Mouse (Mus musculus): ENCODE measurements at regions not wholly inside any gene's neighbourhood (a gene's known extent, or its start where the extent isn't known, plus 50 kb on each side); places are given as distances from the start of the nearest gene placed in this dataset.

DNA sequence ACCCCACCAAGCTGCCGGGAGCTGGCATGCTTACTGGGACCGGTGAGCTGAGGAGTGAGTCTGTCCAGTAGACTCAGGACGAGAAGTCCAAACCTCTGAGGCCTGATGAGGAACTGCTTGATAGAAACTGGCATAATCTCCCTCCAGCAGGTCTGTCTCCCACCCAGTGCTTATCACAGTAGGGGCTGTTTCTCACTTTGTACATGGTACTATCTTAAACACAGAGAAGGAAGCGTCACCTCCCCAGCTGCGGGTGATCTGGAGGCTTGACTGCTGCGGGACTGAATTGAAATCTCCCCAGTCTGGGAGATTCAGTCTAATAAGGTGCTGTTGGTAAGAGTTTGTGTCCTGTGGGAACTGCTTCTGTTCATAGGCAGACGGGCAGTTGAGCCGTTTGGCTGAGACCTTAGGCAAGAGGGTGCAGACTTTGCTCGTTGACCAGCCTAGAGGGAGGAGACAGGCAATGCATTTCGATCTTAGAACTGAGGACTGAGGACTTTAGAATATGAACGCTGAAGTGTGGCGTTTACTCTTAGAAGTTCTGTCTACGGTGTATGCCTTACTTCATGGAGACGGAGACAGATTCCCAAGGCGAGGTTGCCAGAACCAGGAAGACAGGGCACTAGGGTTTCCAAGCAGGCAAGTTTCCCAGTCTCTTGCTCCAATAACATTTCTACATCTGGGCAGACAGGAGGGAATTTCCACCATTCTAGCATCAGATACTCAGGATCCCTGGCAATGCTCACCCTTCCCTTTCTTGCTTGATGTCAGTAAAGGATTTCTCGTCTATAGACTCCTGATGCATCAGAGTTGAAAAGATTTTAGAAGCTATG lies 69.5 kb upstream of the Picalm start:
- H3K4me3 ChIP-seq (ENCODE audit: insufficient read depth, poor library complexity, severe bottlenecking) = no peak overlapping the region
- no peak for TF ChIP-seq CTCF (IDR thresholded peaks at IDR 0.05; ENCODE audit: control insufficient read depth, insufficient read depth, insufficient read length)
- no peak for TF ChIP-seq MYOD1 (IDR thresholded peaks at IDR 0.05; ENCODE audit: control insufficient read depth, insufficient read length, low read depth)
- TF ChIP-seq USF1 (IDR thresholded peaks at IDR 0.05; ENCODE audit: low read depth) = no peak
- no peaks in the 10 kb centered on the region for H3K27me3 ChIP-seq (ENCODE audit: control insufficient read depth, insufficient read depth, insufficient read length)
- no peaks in the 10 kb centered on the region for H3K36me3 ChIP-seq (ENCODE audit: control insufficient read depth, insufficient read depth)
- H3K79me3 ChIP-seq (ENCODE audit: low read depth) = no peaks in the 10 kb centered on the region
- no peaks in the 10 kb centered on the region for H3K79me2 ChIP-seq (ENCODE audit: control insufficient read depth, insufficient read depth)
- H3ac ChIP-seq (ENCODE audit: control insufficient read depth, insufficient read length, low read depth) = no peak overlapping the region

DNA sequence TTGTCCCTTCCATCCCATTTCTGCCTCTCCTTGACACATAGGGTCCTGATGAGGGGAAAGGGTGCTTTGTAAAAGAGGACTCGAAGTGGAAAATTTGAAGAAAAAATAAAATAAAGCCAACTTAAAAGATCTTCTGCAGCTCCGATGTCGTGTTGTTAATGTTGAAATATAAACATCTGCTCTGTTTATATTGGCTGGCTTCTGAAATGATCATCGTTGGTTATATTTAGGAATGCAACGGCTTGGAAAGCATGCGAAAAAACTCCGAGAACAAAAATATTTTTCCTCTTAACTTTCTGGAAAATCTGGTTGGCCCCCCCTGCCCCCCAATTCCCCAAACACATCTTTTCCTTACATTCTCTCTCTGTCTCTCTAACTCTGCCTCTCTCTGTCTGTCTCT lies 68.3 kb upstream of the Picalm start:
- TF ChIP-seq MYOD1 (IDR thresholded peaks at IDR 0.05; ENCODE audit: control insufficient read depth, insufficient read length, low read depth) (no peak), CTCF (IDR thresholded peaks at IDR 0.05; ENCODE audit: control insufficient read depth, insufficient read depth, insufficient read length) (no peak), FOSL1 (IDR thresholded peaks at IDR 0.05; ENCODE audit: insufficient read depth, low read length, poor library complexity, severe bottlenecking) (no peak), USF1 (IDR thresholded peaks at IDR 0.05; ENCODE audit: low read depth) (no peak), MYOG (IDR thresholded peaks at IDR 0.05; ENCODE audit: control insufficient read depth, extremely low read depth, insufficient read length) (no peak), MAX (IDR thresholded peaks at IDR 0.05) (no peak), CEBPB (IDR thresholded peaks at IDR 0.05; ENCODE audit: low read depth) (no peak)
- no peaks in the 10 kb centered on the region for H3K36me3 ChIP-seq (ENCODE audit: control insufficient read depth, insufficient read depth)
- no peak overlapping the region for H3K4me3 ChIP-seq (ENCODE audit: insufficient read depth, poor library complexity, severe bottlenecking)

DNA sequence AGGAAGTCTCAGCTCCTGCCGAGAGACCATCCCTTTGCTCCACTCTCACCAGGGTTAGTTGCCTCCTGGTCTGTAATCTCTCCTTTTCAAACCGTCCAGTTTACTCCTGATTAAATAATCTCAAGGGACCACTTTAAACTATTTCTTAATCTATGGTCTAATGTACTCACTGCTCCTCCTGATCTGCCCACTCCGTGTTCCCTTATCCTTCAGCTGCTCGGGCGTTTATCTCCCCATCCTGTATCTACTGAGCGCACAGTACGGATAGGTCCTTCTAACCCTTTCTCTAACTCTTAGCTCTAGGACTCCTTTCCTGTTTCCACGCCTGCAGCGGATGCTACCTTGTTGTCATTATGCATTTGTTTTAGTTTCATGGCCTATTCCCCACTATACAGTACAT lies 67.1 kb upstream of the Picalm start:
- H3K36me3 ChIP-seq (ENCODE audit: control insufficient read depth, insufficient read depth) = no peaks in the 10 kb centered on the region
- H3K79me2 ChIP-seq (ENCODE audit: control insufficient read depth, insufficient read depth) = no peaks in the 10 kb centered on the region
- H3K79me3 ChIP-seq (ENCODE audit: low read depth) = no peaks in the 10 kb centered on the region
- TF ChIP-seq FOSL1 (IDR thresholded peaks at IDR 0.05; ENCODE audit: insufficient read depth, low read length, poor library complexity, severe bottlenecking) (no peak), CEBPB (IDR thresholded peaks at IDR 0.05; ENCODE audit: low read depth) (no peak), MYOD1 (IDR thresholded peaks at IDR 0.05; ENCODE audit: control insufficient read depth, insufficient read length, low read depth) (no peak), MAX (IDR thresholded peaks at IDR 0.05) (no peak), CTCF (IDR thresholded peaks at IDR 0.05; ENCODE audit: control insufficient read depth, insufficient read depth, insufficient read length) (no peak), USF1 (IDR thresholded peaks at IDR 0.05; ENCODE audit: low read depth) (no peak), MYOG (IDR thresholded peaks at IDR 0.05; ENCODE audit: control insufficient read depth, extremely low read depth, insufficient read length) (no peak)
- no peak overlapping the region for H3K4me3 ChIP-seq (ENCODE audit: insufficient read depth, poor library complexity, severe bottlenecking)
- no peak overlapping the region for H3ac ChIP-seq (ENCODE audit: control insufficient read depth, insufficient read length, low read depth)
- no peaks in the 10 kb centered on the region for H3K27me3 ChIP-seq (ENCODE audit: control insufficient read depth, insufficient read depth, insufficient read length)

More for the DNA sequence above, 68.3 kb upstream of the Picalm start:
- Histone ChIP-seq H3ac (ENCODE audit: control insufficient read depth, insufficient read length, low read depth) (no peak overlapping the region), H3K27me3 (ENCODE audit: control insufficient read depth, insufficient read depth, insufficient read length) (no peaks in the 10 kb centered on the region), H3K79me3 (ENCODE audit: low read depth) (no peaks in the 10 kb centered on the region), H3K79me2 (ENCODE audit: control insufficient read depth, insufficient read depth) (no peaks in the 10 kb centered on the region)

DNA sequence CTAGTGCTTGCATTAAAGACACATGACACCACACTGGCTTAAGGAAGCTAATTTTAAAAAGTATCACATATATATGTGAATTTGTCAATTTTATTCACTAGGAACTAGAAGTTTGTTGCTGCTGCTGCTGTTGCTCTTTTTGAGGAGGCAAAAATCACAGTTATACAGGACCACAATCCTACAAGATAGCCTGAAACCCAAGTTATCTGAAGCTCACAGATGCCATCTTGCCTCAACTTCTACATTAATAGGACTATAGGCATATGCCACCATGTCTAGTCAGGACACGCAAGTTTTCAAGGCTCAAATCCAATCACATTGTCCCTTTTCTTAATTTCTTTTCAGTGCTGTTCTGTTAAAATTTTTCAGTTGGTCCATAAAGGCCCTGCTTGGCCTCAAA lies 65.8 kb upstream of the Picalm start:
- Histone ChIP-seq H3K36me3 (ENCODE audit: control insufficient read depth, insufficient read depth) (no peaks in the 10 kb centered on the region), H3ac (ENCODE audit: control insufficient read depth, insufficient read length, low read depth) (no peak overlapping the region), H3K79me2 (ENCODE audit: control insufficient read depth, insufficient read depth) (no peaks in the 10 kb centered on the region), H3K79me3 (ENCODE audit: low read depth) (no peaks in the 10 kb centered on the region), H3K27me3 (ENCODE audit: control insufficient read depth, insufficient read depth, insufficient read length) (no peaks in the 10 kb centered on the region), H3K4me3 (ENCODE audit: insufficient read depth, poor library complexity, severe bottlenecking) (no peak overlapping the region)
- TF ChIP-seq USF1 (IDR thresholded peaks at IDR 0.05; ENCODE audit: low read depth) (no peak), CTCF (IDR thresholded peaks at IDR 0.05; ENCODE audit: control insufficient read depth, insufficient read depth, insufficient read length) (no peak), CEBPB (IDR thresholded peaks at IDR 0.05; ENCODE audit: low read depth) (no peak)

DNA sequence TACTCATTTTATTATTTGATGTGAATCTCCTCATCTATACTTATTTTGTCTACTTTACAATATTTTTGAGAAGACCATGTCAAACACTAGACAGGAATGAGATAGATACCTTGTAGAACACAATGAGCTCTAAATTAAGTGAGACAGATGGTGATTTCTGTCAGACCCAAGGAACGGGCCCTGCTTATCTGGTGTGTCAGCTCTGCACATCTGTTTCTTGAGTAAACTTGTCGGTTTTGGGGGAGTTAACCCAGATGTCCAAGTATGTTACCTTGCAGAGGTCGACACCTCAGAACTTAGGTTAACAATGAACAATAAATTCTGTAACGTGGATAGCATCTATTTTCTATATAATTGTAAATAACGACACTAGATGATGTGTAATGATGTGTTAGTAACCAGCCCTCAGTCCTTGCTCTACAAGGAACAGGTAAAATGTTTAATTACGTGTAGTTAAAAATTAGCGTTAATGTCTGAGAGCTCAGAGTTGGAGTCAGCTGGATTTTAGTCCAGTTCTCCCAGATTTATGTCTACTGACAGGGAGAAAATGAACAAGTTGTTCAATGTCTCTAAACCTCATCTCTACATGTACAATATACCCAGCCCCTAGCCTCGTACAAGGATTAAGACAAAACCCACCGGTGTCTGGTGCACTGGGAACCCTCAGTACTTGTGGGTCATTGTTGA lies 64.6 kb upstream of the Picalm start:
- Histone ChIP-seq H3ac (ENCODE audit: control insufficient read depth, insufficient read length, low read depth) (no peak overlapping the region), H3K27me3 (ENCODE audit: control insufficient read depth, insufficient read depth, insufficient read length) (no peaks in the 10 kb centered on the region), H3K79me2 (ENCODE audit: control insufficient read depth, insufficient read depth) (no peaks in the 10 kb centered on the region), H3K79me3 (ENCODE audit: low read depth) (no peaks in the 10 kb centered on the region), H3K36me3 (ENCODE audit: control insufficient read depth, insufficient read depth) (no peaks in the 10 kb centered on the region), H3K4me3 (ENCODE audit: insufficient read depth, poor library complexity, severe bottlenecking) (no peak overlapping the region)
- TF ChIP-seq CEBPB (IDR thresholded peaks at IDR 0.05; ENCODE audit: low read depth) (no peak), MAX (IDR thresholded peaks at IDR 0.05) (no peak), MYOD1 (IDR thresholded peaks at IDR 0.05; ENCODE audit: control insufficient read depth, insufficient read length, low read depth) (no peak), CTCF (IDR thresholded peaks at IDR 0.05; ENCODE audit: control insufficient read depth, insufficient read depth, insufficient read length) (no peak), FOSL1 (IDR thresholded peaks at IDR 0.05; ENCODE audit: insufficient read depth, low read length, poor library complexity, severe bottlenecking) (no peak), MYOG (IDR thresholded peaks at IDR 0.05; ENCODE audit: control insufficient read depth, extremely low read depth, insufficient read length) (no peak), USF1 (IDR thresholded peaks at IDR 0.05; ENCODE audit: low read depth) (no peak)

Data from C2C12 (cell line).